In genomic region chr16:11496721-11497120, GRCm38 (mm10) we compare ENCODE assay signal across 14 mouse cellular contexts.
DNase-seq lines count a peak whose midpoint lies in the region; TF ChIP-seq lines count a peak whose summit lies in the region.
"Had no signal": no experiment of that assay in that cellular context is flagged by ENCODE, and none has a peak within 500 bp of the region (broad histone marks: within the 10 kb centered on the region; RNA-seq: fewer than 3 reads in every experiment).

No protein-coding gene starts in this region.

- peak overlapping the region; percentile 60; the same call in 1 of the 2 replicates for H3K27ac ChIP-seq in heart, embryonic 10.5 days
- peak overlapping the region; percentile 56 for H3K27ac ChIP-seq in spleen, adult 2 months (ENCODE audit: insufficient read depth, low read length)
- H3K27ac ChIP-seq: embryonic facial prominence, embryonic 13.5 days; heart, embryonic 15.5 days; stomach, postnatal 0 days had no signal

- H3K4me1 ChIP-seq in heart, embryonic 10.5 days: peaks cover 69% of the 10 kb centered on the region
- H3K4me1 ChIP-seq in spleen, adult 2 months (ENCODE audit: control insufficient read depth, insufficient read depth, insufficient read length): peaks cover 43% of the 10 kb centered on the region; the same call in 1 of the 2 replicates

- 63% methylated on average over 3 of the region's 3 CpGs for WGBS in heart, embryonic 10.5 days
- 90% methylated on average over 3 of the region's 3 CpGs for WGBS in spleen, adult 2 months

- H3K4me3 ChIP-seq in heart, embryonic 10.5 days: no peak overlapping the region
- H3K4me3 ChIP-seq in spleen, adult 2 months (ENCODE audit: extremely low read depth, insufficient read depth, insufficient read length): no peak overlapping the region
- H3K4me3 ChIP-seq: embryonic facial prominence, embryonic 13.5 days; heart, embryonic 15.5 days had no signal

- no peaks in the 10 kb centered on the region for H3K27me3 ChIP-seq in heart, embryonic 10.5 days (ENCODE audit: insufficient read depth, poor library complexity, severe bottlenecking)
- H3K27me3 ChIP-seq in spleen, adult 2 months (ENCODE audit: control insufficient read depth, insufficient read depth, low read length): no peaks in the 10 kb centered on the region
- H3K27me3 ChIP-seq: embryonic facial prominence, embryonic 13.5 days; heart, embryonic 15.5 days had no signal

- DNase-seq in cerebellum, postnatal 14 days: peak; percentile 59 to 60
- no peak for DNase-seq in cerebellum, adult 8-10 months
- DNase-seq in heart, embryonic 10.5 days (ENCODE audit: low spot score): no peak
- no peak for DNase-seq in heart, postnatal 10 days
- DNase-seq in spleen, adult 2 months (ENCODE audit: low read depth in 1 of 2, low spot score in 2 of 2): no peak
- DNase-seq in spleen, adult 12 weeks (ENCODE audit: low spot score): no peak
- DNase-seq in kidney, adult 9 months: no peak
- DNase-seq: adrenal gland, adult 8-10 months; lung, adult 2 months; lung, postnatal 36 days; right cerebral cortex, postnatal 14 days had no signal

- no peaks in the 10 kb centered on the region for H3K36me3 ChIP-seq in heart, embryonic 10.5 days
- no peaks in the 10 kb centered on the region; the same call in 1 of the 2 replicates for H3K36me3 ChIP-seq in spleen, adult 2 months (ENCODE audit: control insufficient read depth, insufficient read depth, low read length)
- H3K36me3 ChIP-seq: embryonic facial prominence, embryonic 13.5 days; heart, embryonic 15.5 days had no signal

- no peaks in the 10 kb centered on the region for H3K9me3 ChIP-seq in heart, embryonic 10.5 days
- H3K9me3 ChIP-seq: embryonic facial prominence, embryonic 13.5 days; heart, embryonic 15.5 days had no signal

- intact Hi-C loops in heart, postnatal 10 days (cut with DNase I): no loop called here

- TF ChIP-seq CTCF in spleen, adult 2 months (IDR thresholded peaks at IDR 0.05; ENCODE audit: extremely low read depth, insufficient read depth, insufficient read length, insufficient replicate concordance): no peak

- TF ChIP-seq POLR2A in spleen, adult 2 months (IDR thresholded peaks at IDR 0.05; ENCODE audit: low read depth, low read length): no peak

Comparison
In these comparisons a context has a peak if more than half of its experiments do, and no peak if none do; other contexts are left out.
1. DNase-seq: peak in cerebellum, postnatal 14 days (2 of 2); none in cerebellum, adult 8-10 months (single experiment), heart, embryonic 10.5 days (single experiment), heart, postnatal 10 days (0 of 2), spleen, adult 2 months (0 of 2), spleen, adult 12 weeks (single experiment) and kidney, adult 9 months (single experiment).